Mouse (Mus musculus) cerebellum, adult (tissue): ENCODE data around the gene Bglap2.
"Not testable (repeated sequence)": the region's sequence is repeated elsewhere in the genome, so short reads cannot be mapped to it uniquely, and the experiment has no call there.

Source experiments
- ATAC-seq: cut with Nextera tagmentation; 2 replicates; pipeline ENCODE4 v1.9.2; 2017; ENCODE audit warnings: mild to moderate bottlenecking, moderate library complexity, mixed read lengths; ENCODE audit not compliant: insufficient number of reproducible peaks, low FRiP score, low TSS enrichment

Bglap2 gene

GRCm38 (mm10) chr3:88395288-88395687 lies 16.8 kb upstream of the Bglap2 start:
- ATAC-seq: no peak

- ATAC-seq: no peak
Observed at GRCm38 (mm10) chr3:88393776-88394375, 15.4 kb upstream of the Bglap2 start.

GRCm38 (mm10) chr3:88384364-88384763 lies 5.9 kb upstream of the Bglap2 start, which contains the start of gene Bglap:
TSS of gene Bglap (minus strand) at chr3:88384464.
- no peak for ATAC-seq

- ATAC-seq: not testable (repeated sequence)
Observed at GRCm38 (mm10) chr3:88382383-88382782, 3.9 kb upstream of the Bglap2 start.

GRCm38 (mm10) chr3:88381389-88382315 lies 3.2 kb upstream of the Bglap2 start:
- not testable (repeated sequence) for ATAC-seq

- ATAC-seq: not testable (repeated sequence)
Observed at GRCm38 (mm10) chr3:88376644-88377043, 1.9 kb downstream of the Bglap2 start.

- not testable (repeated sequence) for ATAC-seq
Observed at GRCm38 (mm10) chr3:88375750-88376626, 2.5 kb downstream of the Bglap2 start.

GRCm38 (mm10) chr3:88372643-88373042 lies 5.9 kb downstream of the Bglap2 start, which contains the start of gene Bglap3:
TSS of gene Bglap3 (minus strand) at chr3:88372743.
- not testable (repeated sequence) for ATAC-seq

GRCm38 (mm10) chr3:88368511-88368910 lies 10.0 kb downstream of the Bglap2 start:
- ATAC-seq: not testable (repeated sequence)

GRCm38 (mm10) chr3:88367517-88367916 lies 11.0 kb downstream of the Bglap2 start:
- ATAC-seq: not testable (repeated sequence)

GRCm38 (mm10) chr3:88366830-88367428 lies 11.6 kb downstream of the Bglap2 start:
- not testable (repeated sequence) for ATAC-seq

- no peak for ATAC-seq
Observed at GRCm38 (mm10) chr3:88365705-88366361, 12.7 kb downstream of the Bglap2 start.

- no peak for ATAC-seq
Observed at GRCm38 (mm10) chr3:88364337-88364736, 14.2 kb downstream of the Bglap2 start, which contains the start of gene Paqr6. TSS of gene Paqr6 (plus strand) at chr3:88364584.

- peak; percentile 47; the same call in 1 of the 2 replicates for ATAC-seq
Observed at GRCm38 (mm10) chr3:88363700-88364099, 14.8 kb downstream of the Bglap2 start.

- 0 out of 2 replicates have a peak, but pooled peaks have one; percentile 26 for ATAC-seq
Observed at GRCm38 (mm10) chr3:88361612-88362313, 16.7 kb downstream of the Bglap2 start.

- no peak for ATAC-seq
Observed at GRCm38 (mm10) chr3:88361096-88361495, 17.4 kb downstream of the Bglap2 start.

- ATAC-seq: no peak
Observed at GRCm38 (mm10) chr3:88359989-88360388, 18.5 kb downstream of the Bglap2 start.

GRCm38 (mm10) chr3:88359584-88359983 lies 18.9 kb downstream of the Bglap2 start:
- no peak for ATAC-seq
